Mouse (Mus musculus) thymus, adult 2 months (tissue): ENCODE data around the gene Slc23a4. TPM values are rescaled to one million over a fixed set of nuclear protein-coding genes. Genes with fewer than 3 reads are reported as not detected.

Experiments used
- DNase-seq: peaks from one replicate; pipeline ENCODE4 v3.0.0; 2021
- H3K27ac ChIP-seq: fragments of 200-500 bp; 2 replicates; pipeline ENCODE4 v1.5.1; 2012; ENCODE audit warnings: low read length, control low read depth; ENCODE audit not compliant: control insufficient read depth, insufficient read depth
- H3K27me3 ChIP-seq: fragments of 200-500 bp; 2 replicates; pipeline ENCODE4 v1.6.1; 2012; ENCODE audit warnings: mild to moderate bottlenecking, low read length, moderate library complexity, mixed read lengths; ENCODE audit not compliant: control insufficient read depth, insufficient read depth
- H3K36me3 ChIP-seq: fragments of 200-500 bp; 2 replicates; pipeline ENCODE4 v1.6.1; 2012; ENCODE audit warnings: mild to moderate bottlenecking, low read length, moderate library complexity; ENCODE audit not compliant: control insufficient read depth, insufficient read depth
- H3K4me1 ChIP-seq: fragments of 200-500 bp; replicated peaks from 2 replicates; pipeline ENCODE4 v1.6.1; 2012; ENCODE audit warnings: low read length; ENCODE audit not compliant: control insufficient read depth, insufficient read depth
- H3K4me3 ChIP-seq: fragments of 200-500 bp; 2 replicates; pipeline ENCODE4 v1.5.1; 2012; ENCODE audit warnings: mild to moderate bottlenecking, low read length, control low read depth, moderate library complexity; ENCODE audit not compliant: control insufficient read depth, insufficient read depth
- CTCF ChIP-seq: fragments of 200-500 bp; IDR thresholded peaks from 2 replicates; pipeline ENCODE4 v1.5.1; 2012; ENCODE audit warnings: mild to moderate bottlenecking, control low read depth, low read length, moderate library complexity, borderline replicate concordance; ENCODE audit not compliant: control insufficient read depth, poor library complexity, insufficient read depth; ENCODE audit errors: extremely low read depth
- POLR2A ChIP-seq: fragments of 200-500 bp; IDR thresholded peaks from 2 replicates; pipeline ENCODE4 v1.6.1; 2012; ENCODE audit warnings: mild to moderate bottlenecking, low read length, control low read depth, moderate library complexity; ENCODE audit not compliant: control insufficient read depth, poor library complexity, insufficient read depth; ENCODE audit errors: extremely low read depth
- WGBS: fragments of 180-500 bp; shearing (Covaris S2); methylation state at CpG from one replicate; pipeline ENCODE4 v1.1.7; 2018; 5-methylcytosine and 5-hydroxymethylcytosine counted together
- polyA plus RNA-seq: library from polyadenylated mRNA; depleted of rRNA; stranded (reverse); fragments of >200 nt; gene quantifications from 2 replicates; pipeline ENCODE4 v1.2.3, GENCODE M21; 2012

Gene Slc23a4
- polyA plus RNA-seq, 1 experiment = 8.1 TPM

DNA sequence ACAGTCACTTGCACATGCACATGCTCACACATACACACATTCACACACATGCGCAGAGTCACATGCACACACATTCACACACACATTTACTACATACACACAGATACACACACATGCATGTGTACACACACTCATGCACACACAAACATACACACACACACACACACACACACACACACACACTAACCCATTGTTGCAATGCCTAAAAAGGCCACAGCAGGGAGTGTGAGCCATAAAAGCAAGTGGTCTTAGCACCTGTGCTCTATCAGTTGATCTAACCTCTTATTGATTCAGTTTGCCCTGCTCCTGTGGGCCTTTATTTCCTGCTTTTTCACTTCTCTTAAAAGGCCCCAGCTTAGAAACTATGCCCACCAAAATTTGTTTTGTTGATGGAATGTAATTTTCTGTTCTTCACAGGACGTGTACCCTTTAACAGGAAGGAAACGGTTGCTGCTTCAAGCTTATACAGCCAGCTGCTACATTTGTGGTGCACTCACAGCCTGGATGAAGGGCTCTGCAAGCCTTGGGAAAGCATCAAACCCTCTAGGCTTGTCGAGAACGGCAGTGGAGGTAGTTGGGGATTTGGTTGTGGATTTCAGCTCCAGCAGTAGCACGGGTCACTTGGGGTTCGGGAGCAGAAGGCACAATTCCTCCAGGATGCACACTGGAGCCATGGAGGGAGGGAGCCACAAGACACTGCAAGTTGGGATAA lies 36.1 kb downstream of the Slc23a4 start:
- Histone ChIP-seq H3K4me3 (peak overlapping the region; percentile 7; the same call in 1 of the 2 replicates), H3K4me1 (peaks cover 64% of the 10 kb centered on the region), H3K27ac (peak overlapping the region; percentile 94), H3K36me3 (no peaks in the 10 kb centered on the region), H3K27me3 (no peaks in the 10 kb centered on the region)
- no peak for TF ChIP-seq POLR2A
- no peak for TF ChIP-seq CTCF
- WGBS = 22% methylated on average over 7 of the region's 7 CpGs
- DNase-seq = no peak

DNA sequence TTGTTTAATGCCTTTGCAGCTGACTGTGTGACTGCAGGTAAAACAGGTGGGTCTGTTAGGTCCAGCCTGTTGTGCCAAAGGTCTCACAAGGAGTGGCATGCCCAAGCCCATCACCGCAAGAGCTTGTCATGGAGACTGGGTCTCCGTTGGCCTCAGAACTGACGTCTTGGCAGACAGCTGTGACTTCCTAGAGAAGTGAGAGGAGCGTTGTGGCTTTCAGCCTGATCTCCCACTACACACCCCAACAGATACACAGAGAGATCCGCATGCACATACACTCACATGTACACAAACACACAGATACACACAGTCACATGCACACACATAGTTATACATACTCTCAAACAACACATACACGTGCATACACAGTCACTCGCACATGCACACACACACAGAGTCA lies 36.7 kb downstream of the Slc23a4 start:
- no peak for DNase-seq
- 37% methylated on average over 7 of the region's 7 CpGs for WGBS
- Histone ChIP-seq H3K4me1 (peaks cover 65% of the 10 kb centered on the region), H3K36me3 (no peaks in the 10 kb centered on the region), H3K4me3 (no peak overlapping the region), H3K27ac (peak overlapping the region; percentile 94), H3K27me3 (no peaks in the 10 kb centered on the region)
- TF ChIP-seq POLR2A (no peak), CTCF (no peak)

DNA sequence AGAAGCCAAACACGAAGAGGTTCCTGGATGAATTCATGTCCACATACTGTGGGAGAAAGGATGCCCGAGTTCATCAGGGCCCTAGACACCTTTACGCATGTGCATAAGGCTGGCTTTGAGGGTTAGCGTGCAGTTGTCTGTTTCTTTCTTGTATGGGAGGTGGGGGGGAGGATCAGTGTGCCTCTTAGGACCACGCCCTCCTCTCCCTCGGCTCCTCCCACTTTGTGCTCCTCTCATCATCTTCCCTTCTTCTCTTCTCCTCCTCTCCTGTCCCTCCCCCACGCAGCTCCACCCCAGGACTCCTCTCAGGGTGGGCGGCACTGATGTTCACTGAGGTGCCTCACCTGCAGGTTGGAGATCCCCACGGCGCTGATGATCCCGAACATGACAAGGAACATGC lies 39.7 kb downstream of the Slc23a4 start:
- Histone ChIP-seq H3K4me3 (no peak overlapping the region), H3K27me3 (no peaks in the 10 kb centered on the region), H3K27ac (no peak overlapping the region), H3K4me1 (peaks cover 64% of the 10 kb centered on the region), H3K36me3 (no peaks in the 10 kb centered on the region)
- DNase-seq = no peak
- TF ChIP-seq POLR2A (no peak), CTCF (no peak)
- WGBS = 69% methylated on average over 11 of the region's 11 CpGs

DNA sequence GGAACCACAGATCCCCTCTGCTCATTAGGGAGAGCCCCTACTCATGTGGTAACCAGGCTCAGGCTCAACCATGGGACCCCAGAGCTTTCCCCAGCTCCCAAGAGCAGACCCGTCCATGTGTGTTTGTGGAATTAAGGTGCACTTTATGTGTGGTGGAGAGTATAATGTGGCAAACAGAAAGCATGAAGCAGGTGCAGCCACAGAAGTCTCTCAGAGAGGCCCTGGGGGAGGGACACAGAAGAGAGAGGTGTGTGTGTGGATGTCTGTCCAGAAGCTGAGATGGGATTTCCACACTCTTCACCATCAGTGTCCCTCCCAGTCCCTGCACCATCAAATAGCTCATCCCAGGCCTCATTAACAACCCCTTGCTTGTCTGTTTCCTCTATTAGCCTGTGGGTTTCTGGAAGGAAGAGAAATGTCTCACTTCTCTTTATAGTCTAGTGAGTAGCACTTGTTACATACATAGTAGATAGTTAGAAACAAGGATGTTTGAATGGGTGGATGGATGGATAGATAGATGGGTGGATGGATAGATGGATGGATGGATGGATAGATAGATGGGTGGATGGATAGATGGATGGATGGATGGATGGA lies 41.6 kb downstream of the Slc23a4 start:
- 0% methylated on average over 1 of the region's 1 CpGs for WGBS
- Histone ChIP-seq H3K36me3 (no peaks in the 10 kb centered on the region), H3K4me3 (no peak overlapping the region), H3K27me3 (no peaks in the 10 kb centered on the region), H3K27ac (peak overlapping the region; percentile 71; the same call in 1 of the 2 replicates), H3K4me1 (peaks cover 60% of the 10 kb centered on the region)
- TF ChIP-seq CTCF = no peak
- TF ChIP-seq POLR2A = no peak
- no peak for DNase-seq

GRCm38 (mm10) chr6:34943499-34943898 lies 44.7 kb downstream of the Slc23a4 start:
- H3K4me1 ChIP-seq = peaks cover 74% of the 10 kb centered on the region
- no peaks in the 10 kb centered on the region for H3K27me3 ChIP-seq
- no peak overlapping the region for H3K4me3 ChIP-seq
- DNase-seq = no peak
- 4% methylated on average over 5 of the region's 5 CpGs for WGBS
- peak overlapping the region; percentile 66 for H3K27ac ChIP-seq
- no peak for TF ChIP-seq CTCF
- no peaks in the 10 kb centered on the region for H3K36me3 ChIP-seq

GRCm38 (mm10) chr6:34942446-34942845 lies 45.8 kb downstream of the Slc23a4 start:
- DNase-seq = peak; percentile 64

DNA sequence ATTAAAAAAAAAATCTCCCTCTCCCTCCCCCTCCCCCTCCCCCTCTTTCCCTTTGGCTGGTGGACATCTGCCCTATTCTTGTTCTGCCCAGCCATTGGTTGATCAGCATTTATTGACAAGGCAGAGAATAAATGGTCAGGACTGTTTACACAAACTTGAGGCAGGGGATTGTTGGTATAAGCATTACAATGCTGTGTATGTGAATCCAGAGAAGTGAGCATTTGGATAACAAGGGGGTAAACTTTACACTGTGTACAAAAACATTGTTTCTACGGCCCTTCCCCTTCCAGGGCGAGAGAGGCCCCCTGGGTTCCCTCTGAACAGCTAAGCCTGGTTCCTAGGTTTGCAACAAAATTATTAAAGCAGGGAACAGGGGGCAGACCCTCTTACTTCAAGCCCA lies 46.7 kb downstream of the Slc23a4 start:
- Histone ChIP-seq H3K36me3 (no peaks in the 10 kb centered on the region), H3K27me3 (no peaks in the 10 kb centered on the region), H3K27ac (peak overlapping the region; percentile 68; the same call in 1 of the 2 replicates), H3K4me1 (peaks cover 79% of the 10 kb centered on the region), H3K4me3 (no peak overlapping the region)
- TF ChIP-seq CTCF (no peak), POLR2A (no peak)
- DNase-seq = no peak
- WGBS = 94% methylated on average over 2 of the region's 2 CpGs

More at GRCm38 (mm10) chr6:34942446-34942845, 45.8 kb downstream of the Slc23a4 start:
- H3K27me3 ChIP-seq = no peaks in the 10 kb centered on the region
- no peak for TF ChIP-seq POLR2A
- no peak for TF ChIP-seq CTCF
- H3K4me3 ChIP-seq = no peak overlapping the region
- H3K36me3 ChIP-seq = no peaks in the 10 kb centered on the region
- H3K4me1 ChIP-seq = peaks cover 75% of the 10 kb centered on the region
- peak overlapping the region; percentile 75 for H3K27ac ChIP-seq
- WGBS = 19% methylated on average over 9 of the region's 9 CpGs
